Mouse (Mus musculus) midbrain, embryonic 16.5 days (tissue): ENCODE measurements around the gene Coa3. TPM values are rescaled to one million over a fixed set of nuclear protein-coding genes. Genes with fewer than 3 reads are reported as not detected.

Source experiments
- ATAC-seq: fragments of 200-750 bp; cut with Nextera tagmentation; 2 replicates; pipeline ENCODE4 v1.8.0; 2017; ENCODE audit warnings: moderate TSS enrichment
- H3K27ac ChIP-seq: fragments of 300-500 bp; sonication (generic); 2 replicates; pipeline ENCODE4 v1.5.1; 2014; ENCODE audit warnings: mild to moderate bottlenecking, low read length, mixed read lengths
- H3K27me3 ChIP-seq: fragments of 300-500 bp; sonication (generic); 2 replicates; pipeline ENCODE4 v1.6.1; 2014; ENCODE audit warnings: low read depth, low read length, mixed read lengths; ENCODE audit not compliant: control insufficient read depth, insufficient read depth
- H3K36me3 ChIP-seq: fragments of 300-500 bp; sonication (generic); 2 replicates; pipeline ENCODE4 v1.6.1; 2014; ENCODE audit warnings: mild to moderate bottlenecking, low read length, moderate library complexity, mixed read lengths; ENCODE audit not compliant: control insufficient read depth, insufficient read depth
- H3K4me1 ChIP-seq: fragments of 300-500 bp; sonication (generic); 2 replicates; pipeline ENCODE4 v1.6.1; 2014; ENCODE audit warnings: mild to moderate bottlenecking, low read length, mixed read lengths; ENCODE audit not compliant: control insufficient read depth, insufficient read depth
- H3K4me2 ChIP-seq: fragments of 300-500 bp; sonication (generic); 2 replicates; pipeline ENCODE4 v1.6.1; 2014; ENCODE audit warnings: mild to moderate bottlenecking, low read length, mixed read lengths
- H3K4me3 ChIP-seq: fragments of 300-500 bp; sonication (generic); 2 replicates; pipeline ENCODE4 v1.5.1; 2014; ENCODE audit warnings: low read depth, mild to moderate bottlenecking, low read length, moderate library complexity, mixed read lengths
- H3K9ac ChIP-seq: fragments of 300-500 bp; sonication (generic); 2 replicates; pipeline ENCODE4 v1.6.1; 2014; ENCODE audit warnings: low read depth, low read length, mixed read lengths
- H3K9me3 ChIP-seq: fragments of 300-500 bp; sonication (generic); replicated peaks from 2 replicates; pipeline ENCODE4 v1.6.1; 2014; ENCODE audit warnings: mild to moderate bottlenecking, low read length, mixed read lengths; ENCODE audit not compliant: control insufficient read depth, poor library complexity, severe bottlenecking
- WGBS: fragments of 180-500 bp; shearing (Covaris S2); extraction: QIAGEN DNeasy Blood & Tissue Kit; methylation state at CpG from one replicate; pipeline ENCODE4 v1.1.7; 2014; 5-methylcytosine and 5-hydroxymethylcytosine counted together
- polyA plus RNA-seq: library from polyadenylated mRNA; unstranded; fragments of >200 nt; fragmentation: Nextera tagmentation; extraction: Ambion mirVana; gene quantifications from 2 replicates; pipeline ENCODE4 v1.2.1, GENCODE M21; 2015

Coa3 gene
- polyA plus RNA-seq, 1 experiment from 2014 or later = 224 TPM

DNA sequence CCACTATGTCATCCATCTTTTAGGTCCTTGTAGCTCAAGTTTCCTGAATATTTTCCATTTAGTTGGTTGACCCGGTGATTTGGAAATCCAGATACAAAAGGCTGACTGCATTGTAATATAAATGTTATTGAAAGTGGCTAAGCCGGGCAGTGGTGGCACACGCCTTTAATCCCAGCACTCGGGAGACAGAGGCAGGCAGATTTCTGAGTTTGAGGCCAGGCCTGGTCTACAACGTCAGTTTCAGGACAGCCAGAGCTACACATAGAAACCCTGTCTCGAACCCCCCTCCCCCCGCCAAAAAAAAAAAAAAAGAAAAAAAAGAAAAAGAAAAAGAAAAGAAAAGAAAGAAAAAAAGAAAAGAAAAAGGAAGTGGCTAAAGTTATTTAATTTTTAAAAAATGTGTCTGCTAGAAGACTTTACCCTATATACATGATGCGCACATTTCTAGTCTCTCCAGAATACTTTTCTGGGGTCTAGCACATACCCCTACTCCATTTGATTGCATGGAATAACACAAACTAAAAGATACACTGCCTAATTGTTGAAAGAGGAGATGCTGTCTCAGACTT, 36.3 kb upstream of the Coa3 start:
- Histone ChIP-seq H3K4me3 (peak overlapping the region; percentile 83), H3K4me2 (peak overlapping the region; percentile 76), H3K4me1 (peaks cover 16% of the 10 kb centered on the region), H3K27ac (peak overlapping the region; percentile 88), H3K27me3 (no peaks in the 10 kb centered on the region), H3K36me3 (peaks cover 8% of the 10 kb centered on the region), H3K9me3 (no peaks in the 10 kb centered on the region), H3K9ac (peak overlapping the region; percentile 88)
- 0 out of 2 replicates have a peak, but pooled peaks have one; percentile 44 for ATAC-seq
- 79% methylated on average over 8 of the region's 8 CpGs for WGBS

DNA sequence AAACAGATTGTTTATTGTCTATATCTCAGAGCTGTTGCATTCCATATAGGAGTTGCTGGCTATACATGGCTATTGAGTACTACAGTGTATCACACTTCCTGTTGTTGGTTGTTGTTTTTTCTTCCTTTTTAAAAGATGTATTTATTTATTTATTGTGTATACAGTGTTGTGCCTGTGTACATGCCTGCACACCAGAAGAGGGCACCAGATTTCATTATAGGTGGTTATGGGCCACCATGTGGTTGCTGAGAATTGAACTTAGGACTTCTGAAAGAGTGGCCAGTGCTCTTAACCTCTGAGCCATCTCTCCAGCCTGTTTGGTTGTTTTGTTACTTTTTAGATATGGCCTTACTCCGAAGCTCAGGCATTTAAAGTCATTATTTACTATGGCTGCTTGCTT, 35.7 kb upstream of the Coa3 start:
- peaks cover 3% of the 10 kb centered on the region for H3K36me3 ChIP-seq
- ATAC-seq = no peak
- no peak overlapping the region for H3K27ac ChIP-seq
- no peak overlapping the region for H3K4me2 ChIP-seq
- no peaks in the 10 kb centered on the region for H3K9me3 ChIP-seq
- peaks cover 16% of the 10 kb centered on the region for H3K4me1 ChIP-seq
- no peak overlapping the region for H3K9ac ChIP-seq
- 97% methylated on average over 1 of the region's 1 CpGs for WGBS
- no peaks in the 10 kb centered on the region for H3K27me3 ChIP-seq
- H3K4me3 ChIP-seq = no peak overlapping the region

DNA sequence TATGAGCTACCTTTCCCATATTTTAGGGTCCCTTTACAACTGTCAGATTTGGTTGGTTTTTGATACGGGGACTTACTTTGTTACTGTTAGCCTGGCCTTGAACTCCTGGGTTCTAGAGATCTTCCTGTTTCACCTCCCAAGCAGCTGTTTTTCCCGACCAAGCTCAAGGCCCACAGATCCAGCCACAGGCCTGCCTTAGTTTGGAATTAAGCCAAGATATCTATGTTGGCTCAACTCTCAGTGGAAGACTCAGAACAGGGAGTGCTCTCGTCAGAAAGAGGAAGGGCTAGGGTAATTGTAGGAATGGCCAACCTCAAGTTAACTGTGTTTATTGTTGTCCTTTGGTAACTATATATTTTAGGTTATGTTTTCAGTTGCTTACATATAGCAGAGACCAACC, 33.2 kb upstream of the Coa3 start:
- ATAC-seq = no peak
- 68% methylated on average over 3 of the region's 3 CpGs for WGBS
- peaks cover 5% of the 10 kb centered on the region for H3K4me1 ChIP-seq
- no peak overlapping the region for H3K9ac ChIP-seq
- no peaks in the 10 kb centered on the region for H3K36me3 ChIP-seq
- no peaks in the 10 kb centered on the region for H3K9me3 ChIP-seq
- H3K27ac ChIP-seq = no peak overlapping the region
- no peak overlapping the region for H3K4me3 ChIP-seq
- no peaks in the 10 kb centered on the region for H3K27me3 ChIP-seq
- H3K4me2 ChIP-seq = no peak overlapping the region

DNA sequence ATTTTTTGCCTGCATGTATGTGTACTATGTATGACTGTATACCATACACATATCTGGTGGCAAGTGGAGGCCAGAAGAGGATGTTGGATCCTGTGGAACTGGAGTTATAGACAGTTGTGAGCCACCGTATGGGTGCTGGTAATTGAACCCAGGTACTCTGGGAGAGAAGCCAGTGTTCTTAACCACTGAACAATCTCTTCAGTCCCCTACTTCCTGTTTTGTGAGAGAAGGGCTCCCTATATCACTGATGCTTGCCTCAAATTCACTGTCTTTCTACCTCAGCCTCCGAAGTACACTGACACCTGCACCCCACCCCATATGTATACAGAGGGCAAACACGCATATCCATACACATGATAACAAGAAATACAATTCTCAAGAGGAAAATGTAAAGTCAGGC, 32.2 kb upstream of the Coa3 start:
- no peak overlapping the region for H3K4me3 ChIP-seq

DNA sequence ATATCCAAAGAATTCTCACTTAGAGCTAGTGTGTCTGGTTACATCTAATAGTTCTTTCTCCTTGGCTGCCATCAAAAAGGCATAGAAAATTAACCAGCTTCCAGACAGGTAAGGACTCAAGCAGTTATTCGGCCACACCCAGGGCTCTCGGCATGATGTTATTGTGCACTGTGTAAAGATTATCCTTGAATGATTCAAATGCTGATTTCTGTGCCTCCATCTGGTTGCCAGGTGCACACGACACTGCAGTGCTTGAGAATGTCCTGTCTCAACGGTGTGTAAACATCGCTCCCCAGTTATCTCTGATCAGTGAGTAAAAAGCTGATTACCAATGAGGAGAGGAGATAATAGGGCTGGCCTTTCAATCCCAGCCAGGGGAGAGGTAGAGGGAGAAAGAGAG, 28.8 kb upstream of the Coa3 start:
- Histone ChIP-seq H3K4me2 (no peak overlapping the region), H3K36me3 (no peaks in the 10 kb centered on the region), H3K4me3 (no peak overlapping the region), H3K9ac (no peak overlapping the region), H3K27ac (no peak overlapping the region), H3K4me1 (no peaks in the 10 kb centered on the region), H3K9me3 (no peaks in the 10 kb centered on the region), H3K27me3 (no peaks in the 10 kb centered on the region)
- no peak for ATAC-seq
- WGBS = 27% methylated on average over 5 of the region's 5 CpGs

More for the DNA sequence above, 32.2 kb upstream of the Coa3 start:
- no peak overlapping the region for H3K4me2 ChIP-seq
- H3K9me3 ChIP-seq = no peaks in the 10 kb centered on the region
- no peaks in the 10 kb centered on the region; the same call in 1 of the 2 replicates for H3K4me1 ChIP-seq
- no peak overlapping the region for H3K9ac ChIP-seq
- whole genome bisulfite sequencing = 88% methylated on average over 3 of the region's 3 CpGs
- no peak overlapping the region for H3K27ac ChIP-seq
- ATAC-seq = no peak
- H3K36me3 ChIP-seq = no peaks in the 10 kb centered on the region
- H3K27me3 ChIP-seq = no peaks in the 10 kb centered on the region

DNA sequence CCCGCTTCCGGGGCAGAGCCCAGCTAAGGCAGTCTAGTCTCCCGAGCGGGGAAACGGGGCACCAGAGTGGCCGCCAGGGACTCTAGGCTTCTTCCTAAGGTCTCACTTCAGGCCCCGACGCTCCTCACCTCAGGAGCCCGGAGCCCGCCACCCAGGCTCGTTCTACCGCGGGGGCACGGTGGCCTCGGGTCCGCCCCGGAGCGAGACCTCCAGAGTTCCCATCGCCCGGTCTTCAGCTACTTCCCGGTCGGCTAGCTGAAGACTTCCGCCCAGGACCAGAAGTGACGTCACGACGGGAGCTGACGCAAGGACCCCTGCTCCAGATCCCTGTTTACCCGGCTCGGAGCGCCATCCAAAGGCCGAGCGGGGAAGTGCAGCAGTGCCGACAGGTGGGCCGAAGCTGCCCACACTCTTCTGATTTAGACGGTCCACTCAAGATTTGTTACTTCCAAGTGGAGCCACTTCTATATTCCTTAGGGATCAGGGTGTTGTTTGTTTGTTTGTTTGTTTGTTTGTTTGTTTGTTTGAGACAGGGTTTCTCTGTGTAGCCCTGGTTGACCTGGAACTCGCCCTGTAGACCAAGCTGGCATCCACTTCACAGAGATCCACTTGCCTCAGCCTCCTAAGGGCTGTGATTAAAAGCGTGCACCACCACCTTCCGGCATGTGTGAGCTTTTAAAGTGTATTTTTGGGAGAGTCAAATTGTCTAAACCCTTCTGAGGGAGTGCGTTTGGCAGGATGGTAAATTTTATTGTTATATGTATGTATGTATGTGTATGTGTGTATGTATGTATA, 23.3 kb upstream of the Coa3 start, which contains the start of gene Becn1:
TSS of gene Becn1 (minus strand) at position 283 of the 795 bp plus-strand sequence.
- Histone ChIP-seq H3K9ac (peak within 1 kb of the TSS; percentile 81), H3K9me3 (no peaks in the 10 kb centered on the region), H3K4me3 (peak within 1 kb of the TSS; percentile 66), H3K36me3 (0 out of 2 replicates have a peak, but pooled peaks cover 4% of the 10 kb centered on the region), H3K4me1 (peaks cover 14% of the 10 kb centered on the region), H3K4me2 (peak within 1 kb of the TSS; percentile 78), H3K27me3 (no peaks in the 10 kb centered on the region), H3K27ac (peak within 1 kb of the TSS; percentile 36)
- ATAC-seq = peak; percentile 95
- 6% methylated on average over 38 of the region's 39 CpGs for WGBS

DNA sequence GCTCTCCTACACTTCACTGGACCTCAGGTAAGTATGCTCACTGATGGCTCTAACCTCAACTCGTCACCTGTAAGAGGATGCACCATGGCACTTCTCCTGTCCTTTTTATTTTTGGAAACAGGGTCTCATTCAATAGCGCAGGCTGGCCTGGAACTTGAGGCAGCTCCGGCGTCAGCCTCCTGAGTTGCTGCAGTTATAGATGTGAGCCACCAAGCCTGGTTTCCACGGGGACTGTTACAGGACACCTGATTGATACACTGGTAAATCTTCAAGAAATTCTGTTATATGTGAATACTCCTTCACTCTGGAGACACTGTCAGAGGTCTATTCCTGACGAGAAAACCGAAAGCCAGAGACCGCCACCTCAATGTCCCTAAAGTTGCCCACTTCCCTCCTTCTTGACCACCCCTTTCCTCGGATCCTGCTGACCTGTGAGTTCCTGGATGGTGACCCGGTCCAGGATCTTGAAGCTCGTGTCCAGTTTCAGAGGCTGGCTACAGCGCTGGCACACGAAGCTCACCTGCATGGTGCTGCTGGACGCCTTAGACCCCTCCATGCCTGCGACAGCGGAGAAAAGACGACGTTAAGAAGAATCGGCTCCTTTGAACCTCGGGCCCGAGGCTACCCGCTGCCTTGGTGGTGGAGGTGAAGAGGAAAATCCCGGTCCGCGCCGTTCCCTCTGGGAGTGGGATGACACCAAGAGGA, 22.5 kb upstream of the Coa3 start:
- Histone ChIP-seq H3K27ac (peak overlapping the region; percentile 36), H3K4me3 (peak overlapping the region; percentile 66), H3K4me2 (peak overlapping the region; percentile 78), H3K9me3 (no peaks in the 10 kb centered on the region), H3K4me1 (peaks cover 14% of the 10 kb centered on the region), H3K9ac (peak overlapping the region; percentile 81), H3K27me3 (no peaks in the 10 kb centered on the region), H3K36me3 (0 out of 2 replicates have a peak, but pooled peaks cover 4% of the 10 kb centered on the region)
- WGBS = 15% methylated on average over 26 of the region's 26 CpGs
- peak; percentile 54; the same call in 1 of the 2 replicates for ATAC-seq

DNA sequence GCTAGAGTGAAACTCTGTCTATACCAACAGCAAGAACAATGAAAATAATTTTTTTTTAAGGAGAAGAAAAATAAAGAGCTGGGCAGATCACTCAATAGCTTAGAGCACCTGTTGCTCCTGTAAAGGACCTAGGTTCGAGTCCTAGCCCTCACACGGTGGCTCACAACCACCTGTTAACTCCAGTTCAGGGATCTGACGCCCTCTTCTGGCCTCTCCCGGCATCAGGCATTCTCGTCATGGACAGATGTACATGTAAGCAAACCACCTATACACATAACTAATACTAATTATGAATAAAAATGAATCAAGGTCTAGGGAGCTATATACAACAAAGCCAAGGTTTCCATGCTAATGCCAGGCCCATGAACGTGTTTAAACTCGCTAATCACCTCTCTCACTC, 22.0 kb upstream of the Coa3 start:
- Histone ChIP-seq H3K4me3 (peak overlapping the region; percentile 66), H3K9me3 (no peaks in the 10 kb centered on the region), H3K9ac (peak overlapping the region; percentile 81; the same call in 1 of the 2 replicates), H3K27me3 (no peaks in the 10 kb centered on the region), H3K4me2 (peak overlapping the region; percentile 78), H3K4me1 (peaks cover 14% of the 10 kb centered on the region), H3K36me3 (0 out of 2 replicates have a peak, but pooled peaks cover 4% of the 10 kb centered on the region), H3K27ac (no peak overlapping the region)
- no peak for ATAC-seq
- WGBS = 68% methylated on average over 7 of the region's 7 CpGs
